Mouse (Mus musculus) right cerebral cortex, postnatal 14 days (tissue): ENCODE measurements around the gene Il12a.
"Not testable (repeated sequence)": the region's sequence is repeated elsewhere in the genome, so short reads cannot be mapped to it uniquely, and the experiment has no call there.

ENCODE experiments used
- DNase-seq: peaks from one replicate; pipeline ENCODE4 v3.0.0; 2022

Il12a gene

GRCm38 (mm10) chr3:68743472-68743732 lies 53.0 kb downstream of the Il12a start:
- no peak for DNase-seq

GRCm38 (mm10) chr3:68744162-68744561 lies 53.7 kb downstream of the Il12a start:
- no peak for DNase-seq

- no peak for DNase-seq
These were observed 54.6 kb downstream of the Il12a start for GRCm38 (mm10) chr3:68745033-68745432.

- not testable (repeated sequence) for DNase-seq
These were observed 55.8 kb downstream of the Il12a start for GRCm38 (mm10) chr3:68746282-68746681.
